Mouse (Mus musculus) intestine, postnatal 0 days (tissue): ENCODE measurements at regions not wholly inside any gene's neighbourhood (a gene's known extent, or its start where the extent isn't known, plus 50 kb on each side); places are given as distances from the start of the nearest gene placed in this dataset.

Experiments
- ATAC-seq: fragments of 200-750 bp; cut with Nextera tagmentation; 2 replicates; pipeline ENCODE4 v1.8.0; 2017; ENCODE audit warnings: mild to moderate bottlenecking, moderate TSS enrichment, moderate library complexity
- H3K27ac ChIP-seq: fragments of 300-500 bp; sonication (generic); 2 replicates; pipeline ENCODE4 v1.5.1; 2014; ENCODE audit warnings: mild to moderate bottlenecking, low read depth, low read length, moderate library complexity
- H3K27me3 ChIP-seq: fragments of 300-500 bp; sonication (generic); replicated peaks from 2 replicates; pipeline ENCODE4 v1.6.1; 2014; ENCODE audit warnings: low read length, mixed read lengths; ENCODE audit not compliant: control insufficient read depth, insufficient read depth
- H3K36me3 ChIP-seq: fragments of 300-500 bp; sonication (generic); 2 replicates; pipeline ENCODE4 v1.6.1; 2014; ENCODE audit warnings: mild to moderate bottlenecking, moderate library complexity; ENCODE audit not compliant: control insufficient read depth, insufficient read depth
- H3K4me1 ChIP-seq: fragments of 300-500 bp; sonication (generic); replicated peaks from 2 replicates; pipeline ENCODE4 v1.6.1; 2014; ENCODE audit warnings: antibody characterized with exemption, low read length, mixed read lengths; ENCODE audit not compliant: control insufficient read depth, insufficient read depth
- H3K4me2 ChIP-seq: fragments of 300-500 bp; sonication (generic); replicated peaks from 2 replicates; pipeline ENCODE4 v1.6.1; 2014; ENCODE audit warnings: low read depth, mild to moderate bottlenecking, moderate library complexity
- H3K4me3 ChIP-seq: fragments of 300-500 bp; sonication (generic); 2 replicates; pipeline ENCODE4 v1.5.1; 2014; ENCODE audit warnings: low read depth, low read length
- H3K9ac ChIP-seq: fragments of 300-500 bp; sonication (generic); 2 replicates; pipeline ENCODE4 v1.6.1; 2014; ENCODE audit warnings: mild to moderate bottlenecking, low read depth, low read length
- H3K9me3 ChIP-seq: fragments of 300-500 bp; sonication (generic); 2 replicates; pipeline ENCODE4 v1.6.1; 2016; ENCODE audit warnings: mixed run types; ENCODE audit not compliant: control insufficient read depth
- CTCF ChIP-seq: sonication (generic); IDR thresholded peaks from 2 replicates; pipeline ENCODE4 v1.5.1; 2016; ENCODE audit warnings: low read depth, mild to moderate bottlenecking, control low read depth, antibody characterized with exemption, moderate library complexity
- WGBS: fragments of 180-500 bp; shearing (Covaris S2); extraction: QIAGEN DNeasy Blood & Tissue Kit; methylation state at CpG from one replicate; pipeline ENCODE4 v1.1.7; 2014; 5-methylcytosine and 5-hydroxymethylcytosine counted together

GRCm38 (mm10) chr4:114678053-114678941, 143.2 kb upstream of the Gm12830 start:
- Histone ChIP-seq H3K4me3 (no peak overlapping the region), H3K4me1 (0 out of 2 replicates have a peak, but pooled peaks cover 5% of the 10 kb centered on the region), H3K4me2 (no peak overlapping the region), H3K9ac (no peak overlapping the region), H3K36me3 (no peaks in the 10 kb centered on the region), H3K27ac (peak overlapping the region; percentile 46; the same call in 1 of the 2 replicates), H3K27me3 (no peaks in the 10 kb centered on the region), H3K9me3 (no peaks in the 10 kb centered on the region)
- TF ChIP-seq CTCF: no peak
- 0 out of 2 replicates have a peak, but pooled peaks have one; percentile 20 for ATAC-seq
- 57% methylated on average over 8 of the region's 8 CpGs for WGBS

GRCm38 (mm10) chr4:114680360-114680759, 141.2 kb upstream of the Gm12830 start:
- TF ChIP-seq CTCF: no peak
- H3K9ac ChIP-seq: no peak overlapping the region
- WGBS: 49% methylated on average over 6 of the region's 6 CpGs
- no peak for ATAC-seq
- H3K27ac ChIP-seq: no peak overlapping the region
- 0 out of 2 replicates have a peak, but pooled peaks cover 5% of the 10 kb centered on the region for H3K4me1 ChIP-seq
- 0 out of 2 replicates have a peak, but pooled peaks cover 3% of the 10 kb centered on the region for H3K27me3 ChIP-seq
- H3K9me3 ChIP-seq: no peaks in the 10 kb centered on the region
- no peaks in the 10 kb centered on the region for H3K36me3 ChIP-seq
- H3K4me3 ChIP-seq: no peak overlapping the region
- H3K4me2 ChIP-seq: no peak overlapping the region

GRCm38 (mm10) chr4:114682955-114683354, 138.6 kb upstream of the Gm12830 start:
- no peak overlapping the region for H3K27ac ChIP-seq

GRCm38 (mm10) chr4:114683696-114684095, 137.8 kb upstream of the Gm12830 start:
- Histone ChIP-seq H3K36me3 (no peaks in the 10 kb centered on the region), H3K9ac (no peak overlapping the region), H3K4me2 (no peak overlapping the region), H3K27ac (no peak overlapping the region), H3K9me3 (no peaks in the 10 kb centered on the region), H3K27me3 (0 out of 2 replicates have a peak, but pooled peaks cover 3% of the 10 kb centered on the region), H3K4me3 (no peak overlapping the region), H3K4me1 (no peaks in the 10 kb centered on the region)
- 77% methylated on average over 5 of the region's 5 CpGs for WGBS
- ATAC-seq: no peak
- TF ChIP-seq CTCF: no peak

More at GRCm38 (mm10) chr4:114682955-114683354, 138.6 kb upstream of the Gm12830 start:
- Histone ChIP-seq H3K36me3 (no peaks in the 10 kb centered on the region), H3K4me1 (no peaks in the 10 kb centered on the region), H3K4me3 (no peak overlapping the region), H3K4me2 (no peak overlapping the region), H3K27me3 (0 out of 2 replicates have a peak, but pooled peaks cover 3% of the 10 kb centered on the region), H3K9ac (no peak overlapping the region), H3K9me3 (no peaks in the 10 kb centered on the region)
- no peak for ATAC-seq
- 73% methylated on average over 7 of the region's 7 CpGs for WGBS
- no peak for TF ChIP-seq CTCF

GRCm38 (mm10) chr4:114684844-114685382, 136.6 kb upstream of the Gm12830 start:
- Histone ChIP-seq H3K9ac (no peak overlapping the region), H3K9me3 (no peaks in the 10 kb centered on the region), H3K36me3 (no peaks in the 10 kb centered on the region), H3K4me3 (no peak overlapping the region), H3K27ac (no peak overlapping the region), H3K27me3 (0 out of 2 replicates have a peak, but pooled peaks cover 3% of the 10 kb centered on the region), H3K4me2 (no peak overlapping the region), H3K4me1 (no peaks in the 10 kb centered on the region)
- no peak for TF ChIP-seq CTCF
- WGBS: 58% methylated on average over 7 of the region's 7 CpGs
- no peak for ATAC-seq

- Histone ChIP-seq H3K4me2 (peak overlapping the region; percentile 27; the same call in 1 of the 2 replicates), H3K9me3 (no peaks in the 10 kb centered on the region), H3K4me1 (no peaks in the 10 kb centered on the region), H3K27ac (no peak overlapping the region), H3K9ac (no peak overlapping the region), H3K4me3 (no peak overlapping the region), H3K36me3 (no peaks in the 10 kb centered on the region), H3K27me3 (0 out of 2 replicates have a peak, but pooled peaks cover 3% of the 10 kb centered on the region)
- WGBS: 21% methylated on average over 11 of the region's 11 CpGs
- ATAC-seq: peak; percentile 53; the same call in 1 of the 2 replicates
- TF ChIP-seq CTCF: peak; percentile 76
Measured at GRCm38 (mm10) chr4:114685454-114685853, 136.1 kb upstream of the Gm12830 start.
